Mouse (Mus musculus) hindbrain, postnatal 0 days (tissue): ENCODE data around the gene Sec14l2. TPM values are rescaled to one million over a fixed set of nuclear protein-coding genes. Genes with fewer than 3 reads are reported as not detected.

ENCODE experiments used
- ATAC-seq: fragments of 200-750 bp; cut with Nextera tagmentation; 2 replicates; pipeline ENCODE4 v1.8.0; 2017; ENCODE audit warnings: mild to moderate bottlenecking, moderate TSS enrichment, moderate library complexity
- DNase-seq: peaks from one replicate; pipeline ENCODE4 v3.0.0-alpha.2; 2015; ENCODE audit warnings: low spot score
- H3K27ac ChIP-seq: fragments of 300-500 bp; sonication (generic); 2 replicates; pipeline ENCODE4 v1.5.1; 2014; ENCODE audit warnings: mild to moderate bottlenecking
- H3K27me3 ChIP-seq: fragments of 300-500 bp; sonication (generic); 2 replicates; pipeline ENCODE4 v1.6.1; 2014; ENCODE audit warnings: low read length, mixed read lengths; ENCODE audit not compliant: insufficient read depth
- H3K36me3 ChIP-seq: fragments of 300-500 bp; sonication (generic); 2 replicates; pipeline ENCODE4 v1.6.1; 2014; ENCODE audit warnings: low read length, mixed read lengths; ENCODE audit not compliant: insufficient read depth
- H3K4me1 ChIP-seq: fragments of 300-500 bp; sonication (generic); 2 replicates; pipeline ENCODE4 v1.6.1; 2014; ENCODE audit warnings: antibody characterized with exemption, low read length, mixed read lengths; ENCODE audit not compliant: insufficient read depth
- H3K4me2 ChIP-seq: fragments of 300-500 bp; sonication (generic); 2 replicates; pipeline ENCODE4 v1.6.1; 2014; ENCODE audit warnings: low read depth, mild to moderate bottlenecking, low read length, moderate library complexity, mixed read lengths
- H3K4me3 ChIP-seq: fragments of 300-500 bp; sonication (generic); 2 replicates; pipeline ENCODE4 v1.5.1; 2014; ENCODE audit warnings: low read length
- H3K9ac ChIP-seq: fragments of 300-500 bp; sonication (generic); replicated peaks from 2 replicates; pipeline ENCODE4 v1.6.1; 2014; ENCODE audit warnings: mild to moderate bottlenecking, low read length, moderate library complexity, mixed read lengths
- H3K9me3 ChIP-seq: fragments of 300-500 bp; sonication (generic); 2 replicates; pipeline ENCODE4 v1.6.1; 2016; ENCODE audit warnings: low read length, mixed read lengths
- CTCF ChIP-seq: IDR thresholded peaks from 2 replicates; pipeline ENCODE4 v1.5.1; 2016; ENCODE audit warnings: antibody characterized with exemption, control low read depth, low read depth
- WGBS: fragments of 180-500 bp; shearing (Covaris S2); extraction: QIAGEN DNeasy Blood & Tissue Kit; methylation state at CpG from one replicate; pipeline ENCODE4 v1.1.7; 2014; 5-methylcytosine and 5-hydroxymethylcytosine counted together
- microRNA-seq, 2 experiments: library from miRNA; unstranded; fragments of <30 nt; microRNA quantifications; one replicate each; pipeline ENCODE4; 2016
- polyA plus RNA-seq: library from polyadenylated mRNA; unstranded; fragments of >200 nt; fragmentation: Nextera tagmentation; extraction: Ambion mirVana; gene quantifications from 2 replicates; pipeline ENCODE4 v1.2.1, GENCODE M21; 2015
- total RNA-seq: library from RNA; depleted of rRNA; stranded (reverse); fragments of >200 nt; gene quantifications from 2 replicates; pipeline ENCODE4 v1.2.3, GENCODE M21; 2014; rRNA removed

Sec14l2 gene
- total and polyA plus RNA-seq, 2 experiments from 2014 or later, result 8.1 to 13.4 TPM

- no peaks in the 10 kb centered on the region for H3K36me3 ChIP-seq
- WGBS, result 73% methylated on average over 5 of the region's 5 CpGs
- no peak for TF ChIP-seq CTCF
- ATAC-seq (no peak), DNase-seq (no peak)
- no peak within 1 kb of the TSS for H3K4me3 ChIP-seq
- no peaks in the 10 kb centered on the region for H3K9me3 ChIP-seq
- H3K4me1 ChIP-seq, result 0 out of 2 replicates have a peak, but pooled peaks cover 3% of the 10 kb centered on the region
- H3K27me3 ChIP-seq, result no peaks in the 10 kb centered on the region
- H3K9ac ChIP-seq, result no peak within 1 kb of the TSS
- H3K27ac ChIP-seq, result no peak within 1 kb of the TSS
- H3K4me2 ChIP-seq, result no peak within 1 kb of the TSS
Observed at GRCm38 (mm10) chr11:4064627-4065122, 58.5 kb downstream of the Sec14l2 start, which contains the start of gene Sec14l3. TSS of gene Sec14l3 (plus strand) at chr11:4064841.

GRCm38 (mm10) chr11:4062981-4063380, 60.2 kb downstream of the Sec14l2 start:
- H3K9me3 ChIP-seq, result no peaks in the 10 kb centered on the region

GRCm38 (mm10) chr11:4062523-4062922, 60.7 kb downstream of the Sec14l2 start:
- Histone ChIP-seq H3K36me3 (no peaks in the 10 kb centered on the region), H3K9ac (no peak overlapping the region), H3K9me3 (no peaks in the 10 kb centered on the region), H3K4me2 (no peak overlapping the region), H3K4me3 (no peak overlapping the region), H3K27ac (no peak overlapping the region), H3K27me3 (no peaks in the 10 kb centered on the region), H3K4me1 (no peaks in the 10 kb centered on the region)
- TF ChIP-seq CTCF, result no peak
- no peak for DNase-seq
- no peak for ATAC-seq
- WGBS, result 93% methylated on average over 4 of the region's 4 CpGs

More at GRCm38 (mm10) chr11:4062981-4063380, 60.2 kb downstream of the Sec14l2 start:
- Histone ChIP-seq H3K27ac (no peak overlapping the region), H3K36me3 (no peaks in the 10 kb centered on the region), H3K4me1 (no peaks in the 10 kb centered on the region), H3K9ac (no peak overlapping the region), H3K4me2 (no peak overlapping the region), H3K27me3 (no peaks in the 10 kb centered on the region), H3K4me3 (no peak overlapping the region)
- 58% methylated on average over 6 of the region's 6 CpGs for WGBS
- TF ChIP-seq CTCF, result no peak
- DNase-seq (no peak), ATAC-seq (no peak)

GRCm38 (mm10) chr11:4060866-4061575, 62.2 kb downstream of the Sec14l2 start:
- no peak overlapping the region for H3K4me3 ChIP-seq
- no peaks in the 10 kb centered on the region for H3K36me3 ChIP-seq
- no peaks in the 10 kb centered on the region for H3K27me3 ChIP-seq
- TF ChIP-seq CTCF, result no peak
- DNase-seq (no peak), ATAC-seq (no peak)
- no peak overlapping the region for H3K4me2 ChIP-seq
- H3K9me3 ChIP-seq, result no peaks in the 10 kb centered on the region
- H3K4me1 ChIP-seq, result no peaks in the 10 kb centered on the region
- 77% methylated on average over 5 of the region's 5 CpGs for WGBS
- H3K9ac ChIP-seq, result no peak overlapping the region
- H3K27ac ChIP-seq, result no peak overlapping the region

GRCm38 (mm10) chr11:4053586-4053985, 69.6 kb downstream of the Sec14l2 start:
- no peaks in the 10 kb centered on the region for H3K9me3 ChIP-seq
- no peak overlapping the region for H3K9ac ChIP-seq
- no peaks in the 10 kb centered on the region for H3K36me3 ChIP-seq
- no peak overlapping the region for H3K4me3 ChIP-seq
- no peak overlapping the region for H3K4me2 ChIP-seq
- DNase-seq (peak; percentile 82), ATAC-seq (no peak; the same call in 1 of the 2 replicates)
- no peak overlapping the region for H3K27ac ChIP-seq
- peak; percentile 89 for TF ChIP-seq CTCF
- no peaks in the 10 kb centered on the region for H3K27me3 ChIP-seq
- H3K4me1 ChIP-seq, result no peaks in the 10 kb centered on the region
- WGBS, result 24% methylated on average over 5 of the region's 5 CpGs

GRCm38 (mm10) chr11:4048438-4048837, 74.8 kb downstream of the Sec14l2 start:
- TF ChIP-seq CTCF, result no peak
- ATAC-seq (no peak), DNase-seq (no peak)
- H3K4me3 ChIP-seq, result no peak overlapping the region
- H3K9me3 ChIP-seq, result no peaks in the 10 kb centered on the region
- H3K36me3 ChIP-seq, result no peaks in the 10 kb centered on the region
- no peak overlapping the region for H3K4me2 ChIP-seq
- no peak overlapping the region for H3K27ac ChIP-seq
- H3K9ac ChIP-seq, result no peak overlapping the region
- WGBS, result 87% methylated on average over 6 of the region's 6 CpGs
- no peaks in the 10 kb centered on the region for H3K27me3 ChIP-seq
- no peaks in the 10 kb centered on the region for H3K4me1 ChIP-seq

- WGBS, result 93% methylated on average over 2 of the region's 2 CpGs
- Histone ChIP-seq H3K27me3 (no peaks in the 10 kb centered on the region), H3K36me3 (no peaks in the 10 kb centered on the region), H3K27ac (no peak overlapping the region), H3K9ac (no peak overlapping the region), H3K4me1 (no peaks in the 10 kb centered on the region), H3K4me2 (no peak overlapping the region), H3K4me3 (no peak overlapping the region), H3K9me3 (no peaks in the 10 kb centered on the region)
- no peak for TF ChIP-seq CTCF
- DNase-seq, result no peak
- ATAC-seq, result no peak
Observed at GRCm38 (mm10) chr11:4047766-4048165, 75.4 kb downstream of the Sec14l2 start.

Small RNAs within 50 kb of the gene (microRNA-seq; reads per million reads assigned to microRNA genes)
- gene Mir3060, result 4.9 to 7.9 reads per million in 2 experiments

Other genes with a start within 250 kb of the Sec14l2 start
- 0.21 and 0.90 TPM in 2 replicates for gene 4921536K21Rik, start 228.3 kb downstream of the Sec14l2 start, total RNA-seq
- 0.41 and 0.42 TPM in 2 replicates for gene 4921536K21Rik, start 228.3 kb downstream of the Sec14l2 start, polyA plus RNA-seq
- gene Dusp18, start 228.2 kb downstream of the Sec14l2 start, total RNA-seq, result 14.4 and 16.9 TPM in 2 replicates
- 15.4 and 16.3 TPM in 2 replicates for gene Dusp18, start 228.2 kb downstream of the Sec14l2 start, polyA plus RNA-seq
- gene Slc35e4, start 208.8 kb downstream of the Sec14l2 start, total RNA-seq, result 48.6 and 52.4 TPM in 2 replicates
- 23.5 and 25.8 TPM in 2 replicates for gene Slc35e4, start 208.8 kb downstream of the Sec14l2 start, polyA plus RNA-seq
- 35.8 and 39.4 TPM in 2 replicates for gene Tcn2, start 191.3 kb downstream of the Sec14l2 start, total RNA-seq
- gene Tcn2, start 191.3 kb downstream of the Sec14l2 start, polyA plus RNA-seq, result 29.3 and 30.8 TPM in 2 replicates
- 35.9 and 36.4 TPM in 2 replicates for gene Pes1, start 159.4 kb downstream of the Sec14l2 start, total RNA-seq
- 44.5 and 46.8 TPM in 2 replicates for gene Pes1, start 159.4 kb downstream of the Sec14l2 start, polyA plus RNA-seq
- not detected in 2 replicates for gene 4930556J24Rik, start 146.6 kb downstream of the Sec14l2 start, total RNA-seq
- 0.25 and 0.35 TPM in 2 replicates for gene 4930556J24Rik, start 146.6 kb downstream of the Sec14l2 start, polyA plus RNA-seq
- 30.3 and 34.6 TPM in 2 replicates for gene Gal3st1, start 139.8 kb downstream of the Sec14l2 start, total RNA-seq
- gene Gal3st1, start 139.8 kb downstream of the Sec14l2 start, polyA plus RNA-seq, result 18.5 and 18.8 TPM in 2 replicates
- not detected in 2 replicates for gene Sec14l4, start 92.0 kb downstream of the Sec14l2 start, total RNA-seq
- not detected in 2 replicates for gene Sec14l4, start 92.0 kb downstream of the Sec14l2 start, polyA plus RNA-seq
- 0.36 and 1.6 TPM in 2 replicates for gene Sec14l3, start 58.6 kb downstream of the Sec14l2 start, total RNA-seq
- gene Sec14l3, start 58.6 kb downstream of the Sec14l2 start, polyA plus RNA-seq, result 1.7 and 1.8 TPM in 2 replicates
- 14.8 and 20.4 TPM in 2 replicates for gene Mtfp1, start 28.0 kb downstream of the Sec14l2 start, total RNA-seq
- 17.7 TPM in 2 replicates for gene Mtfp1, start 28.0 kb downstream of the Sec14l2 start, polyA plus RNA-seq
- 84.3 and 90.4 TPM in 2 replicates for gene Rnf215, start 11.8 kb upstream of the Sec14l2 start, total RNA-seq
- 49.7 and 51.0 TPM in 2 replicates for gene Rnf215, start 11.8 kb upstream of the Sec14l2 start, polyA plus RNA-seq
- 20.8 TPM in 2 replicates for gene Ccdc157, start 36.9 kb upstream of the Sec14l2 start, total RNA-seq
- gene Ccdc157, start 36.9 kb upstream of the Sec14l2 start, polyA plus RNA-seq, result 10.3 and 10.9 TPM in 2 replicates
- gene Sf3a1, start 36.9 kb upstream of the Sec14l2 start, total RNA-seq, result 41.9 and 45.4 TPM in 2 replicates
- 30.6 and 31.6 TPM in 2 replicates for gene Sf3a1, start 36.9 kb upstream of the Sec14l2 start, polyA plus RNA-seq
- gene Tbc1d10a, start 63.4 kb upstream of the Sec14l2 start, total RNA-seq, result 59.1 and 60.8 TPM in 2 replicates
- gene Tbc1d10a, start 63.4 kb upstream of the Sec14l2 start, polyA plus RNA-seq, result 34.2 TPM in 2 replicates
- 20.6 and 20.7 TPM in 2 replicates for gene Castor1, start 94.8 kb upstream of the Sec14l2 start, total RNA-seq
- 10.6 and 12.4 TPM in 2 replicates for gene Castor1, start 94.8 kb upstream of the Sec14l2 start, polyA plus RNA-seq
- 0.40 TPM in 1 of 2 replicates, not detected in the other for gene Osm, start 113.0 kb upstream of the Sec14l2 start, total RNA-seq
- 0.08 TPM in 1 of 2 replicates, not detected in the other for gene Osm, start 113.0 kb upstream of the Sec14l2 start, polyA plus RNA-seq
- 0.21 and 0.22 TPM in 2 replicates for gene Lif, start 134.1 kb upstream of the Sec14l2 start, total RNA-seq
- 0.08 and 0.10 TPM in 2 replicates for gene Lif, start 134.1 kb upstream of the Sec14l2 start, polyA plus RNA-seq